In genomic region chr4:32279842-32280241, GRCm38 (mm10) we compare ENCODE assay signal across 16 mouse cellular contexts. TPM values are rescaled to one million over a fixed set of nuclear protein-coding genes. Genes with fewer than 3 reads are reported as not detected.
DNase-seq lines count a peak whose midpoint lies in the region; ATAC-seq and TF ChIP-seq lines count a peak whose summit lies in the region.
"Had no signal": no experiment of that assay in that cellular context is flagged by ENCODE, and none has a peak within 500 bp of the region (broad histone marks: within the 10 kb centered on the region; RNA-seq: fewer than 3 reads in every experiment).

No protein-coding gene starts in this region.

- no peaks in the 10 kb centered on the region for H3K9me3 ChIP-seq in heart, embryonic 11.5 days (replicated peaks; ENCODE audit: control insufficient read depth, low read length)
- H3K9me3 ChIP-seq in lung, postnatal 0 days (ENCODE audit: low read length): no peaks in the 10 kb centered on the region
- H3K9me3 ChIP-seq in embryonic facial prominence, embryonic 12.5 days: no peaks in the 10 kb centered on the region
- H3K9me3 ChIP-seq in hindbrain, postnatal 0 days (ENCODE audit: low read length): no peaks in the 10 kb centered on the region
- H3K9me3 ChIP-seq: G1E; liver, embryonic 13.5 days; midbrain, embryonic 12.5 days; stomach, embryonic 15.5 days had no signal

- H3K9ac ChIP-seq in heart, embryonic 11.5 days (ENCODE audit: low read depth, low read length): no peak overlapping the region
- H3K9ac ChIP-seq in lung, postnatal 0 days (replicated peaks; ENCODE audit: low read depth): no peak overlapping the region
- no peak overlapping the region for H3K9ac ChIP-seq in embryonic facial prominence, embryonic 12.5 days
- no peak overlapping the region for H3K9ac ChIP-seq in hindbrain, postnatal 0 days (replicated peaks; ENCODE audit: low read length)
- H3K9ac ChIP-seq: liver, embryonic 13.5 days; midbrain, embryonic 12.5 days; stomach, embryonic 15.5 days had no signal

- H3K4me3 ChIP-seq in heart, embryonic 11.5 days (ENCODE audit: low read depth, low read length): no peak overlapping the region
- H3K4me3 ChIP-seq in lung, postnatal 0 days (ENCODE audit: low read depth, low read length): no peak overlapping the region
- H3K4me3 ChIP-seq in embryonic facial prominence, embryonic 12.5 days: no peak overlapping the region
- no peak overlapping the region for H3K4me3 ChIP-seq in hindbrain, postnatal 0 days (ENCODE audit: low read length)
- H3K4me3 ChIP-seq: liver, embryonic 13.5 days; midbrain, embryonic 12.5 days; stomach, embryonic 15.5 days had no signal

- 83% methylated on average over 1 of the region's 1 CpGs for WGBS in heart, embryonic 11.5 days (ENCODE audit: insufficient replicate concordance)
- WGBS in lung, postnatal 0 days: 85% methylated on average over 1 of the region's 1 CpGs
- 58% methylated on average over 1 of the region's 1 CpGs for WGBS in embryonic facial prominence, embryonic 12.5 days
- WGBS in hindbrain, postnatal 0 days: 83% methylated on average over 1 of the region's 1 CpGs

- peak; percentile 71 for DNase-seq in heart, adult 11 months
- no peak for DNase-seq in lung, postnatal 0 days (ENCODE audit: low spot score)
- no peak for DNase-seq in lung, postnatal 14 days
- no peak for DNase-seq in hindbrain, postnatal 0 days (ENCODE audit: low spot score)
- DNase-seq in cerebellum, adult 8-10 months: no peak
- DNase-seq in adrenal gland, postnatal 10 days: no peak
- DNase-seq: cerebellum, postnatal 36 days; heart, postnatal 4 days; kidney, postnatal 10 days; liver, embryonic 13.5 days; right cerebral cortex, postnatal 14 days had no signal

- ATAC-seq in heart, embryonic 11.5 days (replicated peaks; ENCODE audit: insufficient number of reproducible peaks, low FRiP score, low TSS enrichment): no peak; the same call in 1 of the 2 replicates
- no peak for ATAC-seq in lung, postnatal 0 days
- ATAC-seq in embryonic facial prominence, embryonic 12.5 days (ENCODE audit: insufficient number of reproducible peaks, insufficient read depth, low FRiP score, low TSS enrichment): peak; percentile 73; the same call in 1 of the 2 replicates
- peak; percentile 47; the same call in 1 of the 2 replicates for ATAC-seq in hindbrain, postnatal 0 days

- H3K4me1 ChIP-seq in heart, embryonic 11.5 days (ENCODE audit: control insufficient read depth, insufficient read depth, low read length): no peaks in the 10 kb centered on the region
- H3K4me1 ChIP-seq in lung, postnatal 0 days (ENCODE audit: insufficient read depth, low read depth, low read length): no peaks in the 10 kb centered on the region
- peaks cover 12% of the 10 kb centered on the region for H3K4me1 ChIP-seq in embryonic facial prominence, embryonic 12.5 days
- H3K4me1 ChIP-seq in hindbrain, postnatal 0 days (ENCODE audit: insufficient read depth, low read length): peaks cover 4% of the 10 kb centered on the region; the same call in 1 of the 2 replicates
- H3K4me1 ChIP-seq: liver, embryonic 13.5 days; midbrain, embryonic 12.5 days; stomach, embryonic 15.5 days had no signal

- no peaks in the 10 kb centered on the region for H3K36me3 ChIP-seq in heart, embryonic 11.5 days (ENCODE audit: control insufficient read depth, insufficient read depth, low read length)
- no peaks in the 10 kb centered on the region for H3K36me3 ChIP-seq in lung, postnatal 0 days (ENCODE audit: insufficient read depth, low read length)
- no peaks in the 10 kb centered on the region for H3K36me3 ChIP-seq in embryonic facial prominence, embryonic 12.5 days
- no peaks in the 10 kb centered on the region for H3K36me3 ChIP-seq in hindbrain, postnatal 0 days (ENCODE audit: insufficient read depth, low read length)
- H3K36me3 ChIP-seq: G1E; liver, embryonic 13.5 days; midbrain, embryonic 12.5 days; stomach, embryonic 15.5 days had no signal

- TF ChIP-seq EP300 in lung, postnatal 0 days (IDR thresholded peaks at IDR 0.05): no peak

- H3K4me2 ChIP-seq in heart, embryonic 11.5 days: no peak overlapping the region
- no peak overlapping the region for H3K4me2 ChIP-seq in lung, postnatal 0 days (replicated peaks; ENCODE audit: low read depth, low read length)
- H3K4me2 ChIP-seq in embryonic facial prominence, embryonic 12.5 days (replicated peaks): no peak overlapping the region
- H3K4me2 ChIP-seq in hindbrain, postnatal 0 days (ENCODE audit: low read depth, low read length): no peak overlapping the region
- H3K4me2 ChIP-seq: liver, embryonic 13.5 days; midbrain, embryonic 12.5 days; stomach, embryonic 15.5 days had no signal

- H3K27me3 ChIP-seq in heart, embryonic 11.5 days (ENCODE audit: control insufficient read depth, insufficient read depth, low read length): no peaks in the 10 kb centered on the region
- H3K27me3 ChIP-seq in lung, postnatal 0 days (replicated peaks; ENCODE audit: insufficient read depth, low read length): no peaks in the 10 kb centered on the region
- no peaks in the 10 kb centered on the region for H3K27me3 ChIP-seq in embryonic facial prominence, embryonic 12.5 days
- H3K27me3 ChIP-seq in hindbrain, postnatal 0 days (ENCODE audit: insufficient read depth, low read length): no peaks in the 10 kb centered on the region
- H3K27me3 ChIP-seq: liver, embryonic 13.5 days; midbrain, embryonic 12.5 days; stomach, embryonic 15.5 days had no signal

- no peak overlapping the region for H3K27ac ChIP-seq in heart, embryonic 11.5 days (ENCODE audit: low read depth, low read length)
- 0 out of 2 replicates have a peak overlapping the region, but pooled peaks have one; percentile 38 for H3K27ac ChIP-seq in lung, postnatal 0 days (ENCODE audit: low read length)
- peak overlapping the region; percentile 77 for H3K27ac ChIP-seq in embryonic facial prominence, embryonic 12.5 days
- no peak overlapping the region for H3K27ac ChIP-seq in hindbrain, postnatal 0 days
- H3K27ac ChIP-seq: liver, embryonic 13.5 days; midbrain, embryonic 12.5 days had no signal

- no peak for TF ChIP-seq CTCF in lung, postnatal 0 days (IDR thresholded peaks at IDR 0.05)
- no peak for TF ChIP-seq CTCF in hindbrain, postnatal 0 days (IDR thresholded peaks at IDR 0.05; ENCODE audit: low read depth)

RNA-seq across cellular contexts. Expression of gene Bach2, which starts 41.2 kb away (rescaled TPM):
- 8.0 and 9.0 TPM in 2 replicates for polyA plus RNA-seq in heart, embryonic 11.5 days (2014; fragmentation: Nextera tagmentation; extraction: Ambion mirVana)
- polyA plus RNA-seq in lung, postnatal 0 days (2015; fragmentation: Nextera tagmentation; extraction: Ambion mirVana): 8.7 and 8.8 TPM in 2 replicates
- 13.0 and 13.5 TPM in 2 replicates for polyA plus RNA-seq in embryonic facial prominence, embryonic 12.5 days (2016; fragmentation: Nextera tagmentation; extraction: Ambion mirVana)
- 11.7 and 13.9 TPM in 2 replicates for total RNA-seq in hindbrain, postnatal 0 days (2014; rRNA removed)
- polyA plus RNA-seq in hindbrain, postnatal 0 days (2015; fragmentation: Nextera tagmentation; extraction: Ambion mirVana): 12.6 and 14.7 TPM in 2 replicates
- total RNA-seq in adrenal gland, postnatal 10 days (2021): 10 to 100 TPM in 1 of 2 experiments, 1 to 10 TPM in 1; 9.4 to 16.0 TPM
- polyA plus RNA-seq: G1E had no signal

Comparison
In these comparisons a context has a peak if more than half of its experiments do, and no peak if none do; other contexts are left out.
1. ATAC-seq: peak in embryonic facial prominence, embryonic 12.5 days (single experiment) and hindbrain, postnatal 0 days (single experiment); none in heart, embryonic 11.5 days (single experiment) and lung, postnatal 0 days (single experiment).
2. H3K27ac ChIP-seq: peak in lung, postnatal 0 days (single experiment) and embryonic facial prominence, embryonic 12.5 days (single experiment); none in heart, embryonic 11.5 days (single experiment) and hindbrain, postnatal 0 days (single experiment).